24 mouse cellular contexts compared by ENCODE assay signal in genomic region chr12:44223044-44223443, GRCm38 (mm10).
"Had no signal": no experiment of that assay in that cellular context is flagged by ENCODE, and none has a peak within 500 bp of the region (broad histone marks: within the 10 kb centered on the region; RNA-seq: fewer than 3 reads in every experiment).

No protein-coding gene starts in this region.

- H3K4me2 ChIP-seq: limb, embryonic 12.5 days; limb, embryonic 15.5 days; liver, embryonic 11.5 days; lung, embryonic 14.5 days; midbrain, embryonic 15.5 days; neural tube, embryonic 15.5 days had no signal

- ATAC-seq: liver, postnatal 0 days; lung, postnatal 0 days; midbrain, embryonic 15.5 days had no signal

- DNase-seq: kidney, adult 18-20 months; kidney, adult 9 months; kidney, postnatal 25 days; layer of hippocampus, postnatal 36 days; left cerebral cortex, postnatal 4 days; liver, postnatal 0 days; lung, embryonic 14.5 days; right cerebral cortex, adult 18-20 months; right cerebral cortex, postnatal 14 days; right cerebral cortex, postnatal 4 days; thymus, adult 2 months; thymus, postnatal 14 days; thymus, postnatal 4 days had no signal

- H3K4me1 ChIP-seq: neural tube, embryonic 15.5 days had no signal

- H3K27me3 ChIP-seq: limb, embryonic 15.5 days; midbrain, embryonic 15.5 days; neural tube, embryonic 15.5 days had no signal

- H3K4me3 ChIP-seq: limb, embryonic 12.5 days; limb, embryonic 15.5 days; midbrain, embryonic 15.5 days; myocyte; neural tube, embryonic 15.5 days had no signal

- H3K36me3 ChIP-seq: limb, embryonic 12.5 days; limb, embryonic 15.5 days; midbrain, embryonic 15.5 days; neural tube, embryonic 15.5 days had no signal

- H3K9me3 ChIP-seq: limb, embryonic 12.5 days; limb, embryonic 15.5 days; midbrain, embryonic 15.5 days; neural tube, embryonic 15.5 days had no signal

- H3K9ac ChIP-seq: limb, embryonic 12.5 days; limb, embryonic 15.5 days; liver, embryonic 14.5 days; liver, postnatal 0 days; lung, embryonic 14.5 days; midbrain, embryonic 15.5 days; neural tube, embryonic 15.5 days had no signal

- H3K27ac ChIP-seq: kidney, postnatal 0 days; limb, embryonic 12.5 days; limb, embryonic 15.5 days; liver, embryonic 14.5 days; macrophage; midbrain, embryonic 15.5 days; neural tube, embryonic 15.5 days; stomach, postnatal 0 days had no signal
